Mouse (Mus musculus): ENCODE measurements around the gene Fut11. TPM values are rescaled to one million over a fixed set of nuclear protein-coding genes. Genes with fewer than 3 reads are reported as not detected.

Fut11 gene
- polyA plus RNA-seq, 1 experiment from 2014 or later, result 22.4 TPM

DNA sequence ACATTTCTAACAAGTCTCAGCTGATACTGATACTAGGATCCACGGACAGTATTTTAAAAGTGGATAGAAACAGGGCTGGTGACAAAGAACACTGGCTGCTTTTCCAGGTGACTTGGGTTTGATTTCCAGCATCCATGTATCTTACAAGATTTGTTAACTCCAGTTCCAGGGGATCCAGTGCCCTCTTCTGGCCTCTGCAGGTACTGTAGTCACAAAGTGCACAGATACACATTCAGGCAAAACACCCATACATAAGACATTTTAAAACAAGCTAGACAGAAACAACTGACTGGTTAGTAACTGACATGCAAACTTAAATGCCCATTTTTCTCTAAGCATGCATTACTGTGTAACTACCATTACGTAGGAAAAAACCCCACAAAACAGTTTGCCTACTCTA lies 21.8 kb upstream of the Fut11 start:
- 0 out of 2 replicates have a peak overlapping the region, but pooled peaks have one; percentile 84 for H3K4me2 ChIP-seq (ENCODE audit: low read length)
- no peaks in the 10 kb centered on the region for H3K27me3 ChIP-seq (ENCODE audit: insufficient read depth, low read length)
- no peaks in the 10 kb centered on the region for H3K9me3 ChIP-seq (replicated peaks; ENCODE audit: low read length)
- peak; percentile 52 for DNase-seq (ENCODE audit: low spot score)
- H3K9ac ChIP-seq (ENCODE audit: low read depth, low read length), result no peak overlapping the region
- TF ChIP-seq CTCF (IDR thresholded peaks at IDR 0.05; ENCODE audit: low read depth), result peak; percentile 70
- WGBS, result 94% methylated on average over 2 of the region's 2 CpGs
- H3K36me3 ChIP-seq (ENCODE audit: insufficient read depth, low read length), result peaks cover 20% of the 10 kb centered on the region
- H3K4me1 ChIP-seq (replicated peaks; ENCODE audit: insufficient read depth, low read length), result 0 out of 2 replicates have a peak, but pooled peaks cover 6% of the 10 kb centered on the region
- no peak for ATAC-seq (replicated peaks; ENCODE audit: low FRiP score, low read depth)
- H3K4me3 ChIP-seq (replicated peaks; ENCODE audit: low read depth, low read length), result no peak overlapping the region
- 0 out of 2 replicates have a peak overlapping the region, but pooled peaks have one; percentile 36 for H3K27ac ChIP-seq

DNA sequence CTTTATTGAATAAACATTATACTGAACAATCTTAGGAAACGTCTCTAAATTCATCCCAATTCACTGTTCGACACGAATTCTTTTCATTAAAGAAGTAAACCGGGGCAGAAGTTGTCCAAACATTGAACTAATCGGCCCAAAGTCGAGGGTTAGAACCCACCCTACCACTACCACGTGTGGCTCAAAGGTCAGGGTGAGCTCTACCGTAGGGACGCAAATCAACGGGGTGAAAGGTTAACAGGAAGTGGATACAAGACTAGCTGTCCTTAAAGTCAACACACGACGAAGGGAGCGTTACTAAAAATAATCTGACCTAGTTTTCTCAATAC lies 21.1 kb upstream of the Fut11 start:
- peak overlapping the region; percentile 84 for H3K4me2 ChIP-seq (ENCODE audit: low read length)
- peak overlapping the region; percentile 47; the same call in 1 of the 2 replicates for H3K9ac ChIP-seq (ENCODE audit: low read depth, low read length)
- no peak for TF ChIP-seq CTCF (IDR thresholded peaks at IDR 0.05; ENCODE audit: low read depth)
- 0 out of 2 replicates have a peak, but pooled peaks have one; percentile 34 for ATAC-seq (replicated peaks; ENCODE audit: low FRiP score, low read depth)
- DNase-seq (ENCODE audit: low spot score), result no peak
- peak overlapping the region; percentile 98 for H3K27ac ChIP-seq
- peak overlapping the region; percentile 84 for H3K4me3 ChIP-seq (replicated peaks; ENCODE audit: low read depth, low read length)
- no peaks in the 10 kb centered on the region for H3K9me3 ChIP-seq (replicated peaks; ENCODE audit: low read length)
- no peaks in the 10 kb centered on the region for H3K27me3 ChIP-seq (ENCODE audit: insufficient read depth, low read length)
- 10% methylated on average over 13 of the region's 13 CpGs for WGBS
- H3K4me1 ChIP-seq (replicated peaks; ENCODE audit: insufficient read depth, low read length), result 0 out of 2 replicates have a peak, but pooled peaks cover 6% of the 10 kb centered on the region
- H3K36me3 ChIP-seq (ENCODE audit: insufficient read depth, low read length), result peaks cover 24% of the 10 kb centered on the region

- no peak for TF ChIP-seq CTCF (IDR thresholded peaks at IDR 0.05; ENCODE audit: low read depth)
- peak; percentile 95 for ATAC-seq (replicated peaks; ENCODE audit: low FRiP score, low read depth)
- no peaks in the 10 kb centered on the region for H3K27me3 ChIP-seq (ENCODE audit: insufficient read depth, low read length)
- H3K4me3 ChIP-seq (replicated peaks; ENCODE audit: low read depth, low read length), result peak within 1 kb of the TSS; percentile 84
- H3K4me1 ChIP-seq (replicated peaks; ENCODE audit: insufficient read depth, low read length), result 0 out of 2 replicates have a peak, but pooled peaks cover 6% of the 10 kb centered on the region
- peak; percentile 97 for DNase-seq (ENCODE audit: low spot score)
- peak within 1 kb of the TSS; percentile 98 for H3K27ac ChIP-seq
- WGBS, result under 1% methylated on average over 43 of the region's 43 CpGs
- peak within 1 kb of the TSS; percentile 85 for H3K9ac ChIP-seq (ENCODE audit: low read depth, low read length)
- peaks cover 24% of the 10 kb centered on the region for H3K36me3 ChIP-seq (ENCODE audit: insufficient read depth, low read length)
- H3K9me3 ChIP-seq (replicated peaks; ENCODE audit: low read length), result no peaks in the 10 kb centered on the region
- peak within 1 kb of the TSS; percentile 84 for H3K4me2 ChIP-seq (ENCODE audit: low read length)
These were observed 20.5 kb upstream of the Fut11 start, which contains the start of gene Sec24c for GRCm38 (mm10) chr14:20674064-20674833. Gene Sec24c (plus strand): TSS chr14:20674308.

DNA sequence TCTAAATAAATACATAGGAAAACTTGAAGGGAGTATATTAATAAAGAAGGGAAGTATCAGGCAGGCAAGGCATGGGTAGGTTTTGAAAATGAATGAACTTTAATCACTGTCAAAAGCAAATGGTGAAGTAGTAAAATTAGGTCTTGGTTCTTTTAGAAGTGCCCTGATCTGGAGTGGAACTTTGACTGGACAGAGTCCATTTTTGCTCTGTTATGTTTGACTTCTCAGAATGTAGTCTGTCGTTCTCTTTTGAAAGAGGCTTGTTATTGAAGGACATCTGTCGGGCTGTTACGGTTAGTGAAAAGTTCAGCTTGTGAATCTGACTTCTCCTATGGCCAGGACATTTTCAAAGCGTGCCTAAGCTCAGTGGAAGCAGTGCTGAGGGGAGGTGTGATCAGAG lies 16.9 kb upstream of the Fut11 start:
- Histone ChIP-seq H3K4me1 (replicated peaks; ENCODE audit: insufficient read depth, low read length) (0 out of 2 replicates have a peak, but pooled peaks cover 6% of the 10 kb centered on the region), H3K9ac (ENCODE audit: low read depth, low read length) (no peak overlapping the region), H3K4me3 (replicated peaks; ENCODE audit: low read depth, low read length) (no peak overlapping the region), H3K27me3 (ENCODE audit: insufficient read depth, low read length) (no peaks in the 10 kb centered on the region), H3K9me3 (replicated peaks; ENCODE audit: low read length) (no peaks in the 10 kb centered on the region), H3K36me3 (ENCODE audit: insufficient read depth, low read length) (peaks cover 55% of the 10 kb centered on the region), H3K27ac (no peak overlapping the region), H3K4me2 (ENCODE audit: low read length) (no peak overlapping the region)
- 94% methylated on average over 4 of the region's 4 CpGs for WGBS
- TF ChIP-seq CTCF (IDR thresholded peaks at IDR 0.05; ENCODE audit: low read depth), result no peak
- no peak for ATAC-seq (replicated peaks; ENCODE audit: low FRiP score, low read depth)
- no peak for DNase-seq (ENCODE audit: low spot score)

- no peak for TF ChIP-seq CTCF (IDR thresholded peaks at IDR 0.05; ENCODE audit: low read depth)
- no peaks in the 10 kb centered on the region for H3K9me3 ChIP-seq (replicated peaks; ENCODE audit: low read length)
- peaks cover 81% of the 10 kb centered on the region for H3K36me3 ChIP-seq (ENCODE audit: insufficient read depth, low read length)
- H3K9ac ChIP-seq (ENCODE audit: low read depth, low read length), result no peak overlapping the region
- WGBS, result 88% methylated on average over 2 of the region's 2 CpGs
- ATAC-seq (replicated peaks; ENCODE audit: low FRiP score, low read depth), result no peak
- no peaks in the 10 kb centered on the region for H3K4me1 ChIP-seq (replicated peaks; ENCODE audit: insufficient read depth, low read length)
- no peaks in the 10 kb centered on the region for H3K27me3 ChIP-seq (ENCODE audit: insufficient read depth, low read length)
- DNase-seq (ENCODE audit: low spot score), result no peak
- H3K27ac ChIP-seq, result no peak overlapping the region
- no peak overlapping the region for H3K4me2 ChIP-seq (ENCODE audit: low read length)
- H3K4me3 ChIP-seq (replicated peaks; ENCODE audit: low read depth, low read length), result no peak overlapping the region
These were observed 13.0 kb upstream of the Fut11 start for GRCm38 (mm10) chr14:20681742-20682141.

- ATAC-seq (replicated peaks; ENCODE audit: low FRiP score, low read depth), result peak; percentile 75
- H3K27ac ChIP-seq, result no peak overlapping the region
- 40% methylated on average over 3 of the region's 3 CpGs for WGBS
- no peaks in the 10 kb centered on the region for H3K27me3 ChIP-seq (ENCODE audit: insufficient read depth, low read length)
- H3K4me2 ChIP-seq (ENCODE audit: low read length), result no peak overlapping the region
- no peaks in the 10 kb centered on the region for H3K9me3 ChIP-seq (replicated peaks; ENCODE audit: low read length)
- no peak for TF ChIP-seq CTCF (IDR thresholded peaks at IDR 0.05; ENCODE audit: low read depth)
- H3K36me3 ChIP-seq (ENCODE audit: insufficient read depth, low read length), result peaks cover 83% of the 10 kb centered on the region
- peak; percentile 22 for DNase-seq (ENCODE audit: low spot score)
- no peaks in the 10 kb centered on the region for H3K4me1 ChIP-seq (replicated peaks; ENCODE audit: insufficient read depth, low read length)
- no peak overlapping the region for H3K4me3 ChIP-seq (replicated peaks; ENCODE audit: low read depth, low read length)
- no peak overlapping the region for H3K9ac ChIP-seq (ENCODE audit: low read depth, low read length)
These were observed 12.3 kb upstream of the Fut11 start for GRCm38 (mm10) chr14:20682498-20682897.
